23 mouse cellular contexts compared by ENCODE assay signal in genomic region chr17:45884021-45884722, GRCm38 (mm10).
DNase-seq lines count a peak whose midpoint lies in the region; ATAC-seq and TF ChIP-seq lines count a peak whose summit lies in the region.
"Had no signal": no experiment of that assay in that cellular context is flagged by ENCODE, and none has a peak within 500 bp of the region (broad histone marks: within the 10 kb centered on the region; RNA-seq: fewer than 3 reads in every experiment).

No protein-coding gene starts in this region.

- H3K9me3 ChIP-seq in MEL (replicated peaks; ENCODE audit: insufficient read depth, low read length), result no peaks in the 10 kb centered on the region
- no peaks in the 10 kb centered on the region for H3K9me3 ChIP-seq in intestine, embryonic 14.5 days (ENCODE audit: control insufficient read depth, low read length)
- no peaks in the 10 kb centered on the region for H3K9me3 ChIP-seq in kidney, embryonic 15.5 days (replicated peaks)
- H3K9me3 ChIP-seq in limb, embryonic 10.5 days (replicated peaks), result no peaks in the 10 kb centered on the region
- H3K9me3 ChIP-seq: hindbrain, embryonic 13.5 days; midbrain, embryonic 15.5 days had no signal

- no peaks in the 10 kb centered on the region for H3K4me1 ChIP-seq in MEL (ENCODE audit: control insufficient read depth in 1 of 2, insufficient read depth in 2 of 2, low read length in 2 of 2)
- peaks cover 12% of the 10 kb centered on the region for H3K4me1 ChIP-seq in intestine, embryonic 14.5 days (replicated peaks; ENCODE audit: control insufficient read depth, insufficient read depth, low read length)
- peaks cover 50% of the 10 kb centered on the region for H3K4me1 ChIP-seq in kidney, embryonic 15.5 days
- peaks cover 65% of the 10 kb centered on the region for H3K4me1 ChIP-seq in limb, embryonic 10.5 days

- H3K27me3 ChIP-seq in MEL (ENCODE audit: control insufficient read depth in 1 of 2, insufficient read depth in 2 of 2, low read length in 2 of 2), result no peaks in the 10 kb centered on the region; a peak in 1 of 4 replicates
- no peaks in the 10 kb centered on the region for H3K27me3 ChIP-seq in intestine, embryonic 14.5 days (replicated peaks; ENCODE audit: control insufficient read depth, insufficient read depth, low read length)
- no peaks in the 10 kb centered on the region for H3K27me3 ChIP-seq in kidney, embryonic 15.5 days
- peaks cover 7% of the 10 kb centered on the region for H3K27me3 ChIP-seq in limb, embryonic 10.5 days (ENCODE audit: low read depth, poor library complexity, severe bottlenecking)

- WGBS in intestine, embryonic 14.5 days, result 58% methylated on average over 9 of the region's 9 CpGs
- WGBS in kidney, embryonic 15.5 days, result 63% methylated on average over 9 of the region's 9 CpGs
- 75% methylated on average over 9 of the region's 9 CpGs for WGBS in limb, embryonic 10.5 days

- intact Hi-C loops in left cerebral cortex, adult 2 months (cut with DNase I), result no loop called here

- H3K9ac ChIP-seq in MEL (ENCODE audit: control insufficient read depth, low read depth, low read length, poor library complexity, severe bottlenecking), result no peak overlapping the region
- H3K9ac ChIP-seq in intestine, embryonic 14.5 days (ENCODE audit: low read length), result no peak overlapping the region
- no peak overlapping the region for H3K9ac ChIP-seq in kidney, embryonic 15.5 days
- H3K9ac ChIP-seq: forebrain, postnatal 0 days; hindbrain, embryonic 13.5 days; midbrain, embryonic 15.5 days had no signal

- TF ChIP-seq EP300 in MEL (IDR thresholded peaks at IDR 0.05; ENCODE audit: low read depth in 1 of 2, low read length in 2 of 2), result no peak

- no peak for TF ChIP-seq POLR2A in MEL (IDR thresholded peaks at IDR 0.05; ENCODE audit: control insufficient read depth in 1 of 2, insufficient read depth in 1 of 2, low read depth in 1 of 2, low read length in 2 of 2, poor library complexity in 1 of 2)

- H3K4me2 ChIP-seq in intestine, embryonic 14.5 days (ENCODE audit: low read length), result no peak overlapping the region
- H3K4me2 ChIP-seq in kidney, embryonic 15.5 days, result no peak overlapping the region
- H3K4me2 ChIP-seq: heart, embryonic 11.5 days; hindbrain, embryonic 13.5 days; midbrain, embryonic 15.5 days had no signal

- no peak overlapping the region for H3K27ac ChIP-seq in MEL (ENCODE audit: control insufficient read depth, low read depth, low read length)
- H3K27ac ChIP-seq in intestine, embryonic 14.5 days (ENCODE audit: low read depth), result no peak overlapping the region
- H3K27ac ChIP-seq in kidney, embryonic 15.5 days, result no peak overlapping the region
- peak overlapping the region; percentile 89; the same call in 1 of the 2 replicates for H3K27ac ChIP-seq in limb, embryonic 10.5 days
- no peak overlapping the region for H3K27ac ChIP-seq in left cerebral cortex, adult 2 months
- H3K27ac ChIP-seq: hindbrain, embryonic 13.5 days; midbrain, embryonic 15.5 days had no signal

- peak; percentile 17 for DNase-seq in MEL (ENCODE audit: low read depth, low spot score)
- DNase-seq in intestine, embryonic 14.5 days (ENCODE audit: low spot score), result no peak
- no peak for DNase-seq in limb, embryonic 10.5 days (ENCODE audit: low spot score)
- DNase-seq in frontal cortex, postnatal 36 days (ENCODE audit: low spot score in 2 of 2), result no peak
- no peak for DNase-seq in left cerebral cortex, adult 2 months (ENCODE audit: extremely low spot score in 1 of 2, low spot score in 2 of 2)
- DNase-seq: adrenal gland, postnatal 25 days; cerebellum, adult 11-12 months; cerebellum, postnatal 25 days; embryo, embryonic 11 days; forebrain, postnatal 0 days; gastrocnemius, adult 2 months; heart, postnatal 14 days; layer of hippocampus, adult 9-11 months; right cerebral cortex, postnatal 25 days had no signal

- H3K79me2 ChIP-seq in MEL (ENCODE audit: control insufficient read depth, insufficient read depth, low read length, poor library complexity), result no peaks in the 10 kb centered on the region

- TF ChIP-seq CTCF in MEL (IDR thresholded peaks at IDR 0.05 in 2 of 3, conservative IDR thresholded peaks at IDR 0.05 in 1 of 3; ENCODE audit: control insufficient read depth in 1 of 3, insufficient read depth in 1 of 3, low read depth in 2 of 3, low read length in 3 of 3, poor library complexity in 1 of 3, severe bottlenecking in 1 of 3), result no peak
- TF ChIP-seq CTCF in left cerebral cortex, adult 2 months (IDR thresholded peaks at IDR 0.05), result no peak

- TF ChIP-seq RAD21 in MEL (IDR thresholded peaks at IDR 0.05; ENCODE audit: low read depth, low read length), result no peak

- no peak overlapping the region for H3K4me3 ChIP-seq in MEL (ENCODE audit: control insufficient read depth in 1 of 2, insufficient read depth in 1 of 2, low read depth in 2 of 2, low read length in 2 of 2)
- H3K4me3 ChIP-seq in intestine, embryonic 14.5 days (ENCODE audit: low read depth, low read length), result no peak overlapping the region
- no peak overlapping the region for H3K4me3 ChIP-seq in kidney, embryonic 15.5 days (replicated peaks)
- H3K4me3 ChIP-seq in limb, embryonic 10.5 days, result no peak overlapping the region
- no peak overlapping the region for H3K4me3 ChIP-seq in left cerebral cortex, adult 2 months
- H3K4me3 ChIP-seq: gastrocnemius, adult 2 months; hindbrain, embryonic 13.5 days; megakaryocyte, embryonic 14.5 days; midbrain, embryonic 15.5 days; myocyte had no signal

- H3K36me3 ChIP-seq in MEL (ENCODE audit: control insufficient read depth in 1 of 2, insufficient read depth in 2 of 2, low read length in 2 of 2), result no peaks in the 10 kb centered on the region
- H3K36me3 ChIP-seq in intestine, embryonic 14.5 days (ENCODE audit: control insufficient read depth, insufficient read depth, low read length), result no peaks in the 10 kb centered on the region
- H3K36me3 ChIP-seq in kidney, embryonic 15.5 days, result no peaks in the 10 kb centered on the region
- H3K36me3 ChIP-seq in limb, embryonic 10.5 days, result no peaks in the 10 kb centered on the region
- H3K36me3 ChIP-seq: hindbrain, embryonic 13.5 days; midbrain, embryonic 15.5 days had no signal

- 0 out of 2 replicates have a peak, but pooled peaks have one; percentile 36 for ATAC-seq in intestine, embryonic 14.5 days (replicated peaks; ENCODE audit: low FRiP score, low TSS enrichment, low read depth)
- ATAC-seq in kidney, embryonic 15.5 days (replicated peaks; ENCODE audit: low FRiP score), result 0 out of 2 replicates have a peak, but pooled peaks have one; percentile 5
- no peak for ATAC-seq in erythroblast, adult 5-6 weeks (replicated peaks; ENCODE audit: low FRiP score, poor library complexity, severe bottlenecking)
- ATAC-seq: forebrain, postnatal 0 days; inflammation-experienced regulatory T-cells, adult 6 months; midbrain, embryonic 15.5 days; Patski had no signal

TF ChIP-seq in MEL, 35 proteins besides CTCF, POLR2A, EP300 and RAD21:
- TF ChIP-seq SMC3 (IDR thresholded peaks at IDR 0.05; ENCODE audit: low read depth, low read length), result no peak
- no peak for TF ChIP-seq USF1 (IDR thresholded peaks at IDR 0.05; ENCODE audit: low read depth, low read length)
- TF ChIP-seq POLR2AphosphoS5 (IDR thresholded peaks at IDR 0.05; ENCODE audit: borderline replicate concordance, low read depth, low read length), result no peak
- no peak for TF ChIP-seq HCFC1 (IDR thresholded peaks at IDR 0.05; ENCODE audit: low read depth, low read length)
- no peak for TF ChIP-seq MAFK (IDR thresholded peaks at IDR 0.05; ENCODE audit: borderline replicate concordance, low read depth, low read length)
TF ChIP-seq in MEL: peak in this region for 0.
